ENCODE assay signal across 16 mouse cellular contexts in genomic region chr11:57899335-57899734, GRCm38 (mm10).
"Had no signal": no experiment of that assay in that cellular context is flagged by ENCODE, and none has a peak within 500 bp of the region (broad histone marks: within the 10 kb centered on the region; RNA-seq: fewer than 3 reads in every experiment).

No protein-coding gene starts in this region.

- H3K9me3 ChIP-seq: limb, embryonic 10.5 days; liver, embryonic 15.5 days; midbrain, embryonic 12.5 days; neural tube, embryonic 13.5 days had no signal

- H3K4me1 ChIP-seq: liver, embryonic 15.5 days; midbrain, embryonic 12.5 days; neural tube, embryonic 13.5 days had no signal

- H3K36me3 ChIP-seq: limb, embryonic 10.5 days; liver, embryonic 15.5 days; midbrain, embryonic 12.5 days; neural tube, embryonic 13.5 days had no signal

- ATAC-seq: intestine, postnatal 0 days; midbrain, embryonic 16.5 days had no signal

- H3K27ac ChIP-seq: left cerebral cortex, adult 2 months; limb, embryonic 10.5 days; liver, embryonic 15.5 days; macrophage; midbrain, embryonic 12.5 days; neural tube, embryonic 13.5 days had no signal

- H3K4me3 ChIP-seq: left cerebral cortex, adult 2 months; limb, embryonic 10.5 days; liver, embryonic 15.5 days; midbrain, embryonic 12.5 days; neural tube, embryonic 13.5 days had no signal

- H3K27me3 ChIP-seq: liver, embryonic 15.5 days; midbrain, embryonic 12.5 days; neural tube, embryonic 13.5 days had no signal

- DNase-seq: kidney, adult 9 months; kidney, postnatal 25 days; lung, embryonic 14.5 days; lung, postnatal 10 days; right cerebral cortex, adult 18-20 months; right cerebral cortex, postnatal 25 days; thymus, adult 18-20 months; thymus, postnatal 14 days had no signal
